Mouse (Mus musculus) kidney, postnatal 25 days (tissue): ENCODE results near the gene Spty2d1.
"Not testable (repeated sequence)": the region's sequence is repeated elsewhere in the genome, so short reads cannot be mapped to it uniquely, and the experiment has no call there.

Experiments used
- DNase-seq, 2 experiments: peaks; one replicate each; pipeline ENCODE4 v3.0.0; 2021; ENCODE audit warnings: mixed read lengths in 2 of 2

The Spty2d1 gene

DNA sequence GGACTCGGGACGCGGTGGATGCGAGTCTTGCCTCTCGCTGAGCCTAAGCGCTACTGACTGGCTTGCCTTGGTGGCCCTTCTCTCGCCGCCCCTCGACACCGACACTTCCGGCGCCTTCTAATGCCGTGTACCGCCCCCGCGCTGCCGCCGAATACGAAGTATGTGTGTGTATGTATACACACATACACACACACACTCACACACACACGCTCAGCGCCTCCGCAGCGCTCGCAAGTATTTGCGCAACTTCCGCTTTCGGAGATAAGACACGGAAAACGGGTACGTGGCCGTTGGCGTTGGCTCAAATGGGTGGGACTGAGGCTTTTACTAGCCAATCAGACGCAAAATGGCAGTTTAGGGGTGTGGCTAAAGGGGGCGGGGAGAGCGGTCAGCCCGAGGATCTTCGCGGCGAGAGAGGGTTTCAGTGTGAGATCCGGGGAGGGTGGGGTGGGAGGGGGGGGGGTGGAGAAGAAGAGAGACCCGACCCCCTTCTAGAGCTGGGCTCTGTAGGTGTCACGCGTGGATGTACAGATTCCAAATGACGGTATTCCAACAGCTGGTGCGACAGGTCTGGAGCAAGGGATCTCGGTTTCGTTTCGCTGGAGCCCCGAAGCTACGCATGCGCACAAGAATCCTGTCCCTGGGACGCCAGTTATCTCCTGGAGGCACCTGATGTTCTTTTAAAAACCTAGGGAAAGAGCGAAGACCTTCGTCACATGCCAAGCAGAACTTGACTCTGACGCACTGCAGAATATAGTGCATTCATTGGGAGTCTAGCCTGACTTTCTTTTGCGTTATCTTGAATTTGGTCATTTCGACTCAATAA, at the start of gene Spty2d1:
Gene Spty2d1, minus strand, starts transcription at position 244 of the 826 bp plus-strand sequence.
- peak; percentile 98 to 100 for DNase-seq

DNA sequence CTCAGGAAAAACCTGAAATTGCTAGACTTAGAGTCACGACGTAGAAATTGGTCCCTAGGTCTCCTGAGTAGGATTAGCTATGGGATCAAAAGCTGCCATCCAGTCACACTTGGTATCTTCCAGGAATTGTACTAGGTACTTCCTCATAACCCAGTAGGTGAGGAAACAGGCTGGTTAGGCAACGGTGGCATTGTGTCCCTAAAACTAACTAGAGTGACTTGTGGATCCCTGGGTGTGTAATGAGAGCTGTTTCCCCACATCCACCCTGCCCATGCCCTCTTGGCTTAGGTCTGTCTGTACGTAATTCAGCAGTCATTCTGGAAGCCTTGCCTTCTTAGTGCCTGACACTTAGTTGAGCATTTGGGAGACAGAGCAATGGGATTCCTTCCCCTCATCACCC, 48.1 kb upstream of the Spty2d1 start:
- DNase-seq = no peak

DNA sequence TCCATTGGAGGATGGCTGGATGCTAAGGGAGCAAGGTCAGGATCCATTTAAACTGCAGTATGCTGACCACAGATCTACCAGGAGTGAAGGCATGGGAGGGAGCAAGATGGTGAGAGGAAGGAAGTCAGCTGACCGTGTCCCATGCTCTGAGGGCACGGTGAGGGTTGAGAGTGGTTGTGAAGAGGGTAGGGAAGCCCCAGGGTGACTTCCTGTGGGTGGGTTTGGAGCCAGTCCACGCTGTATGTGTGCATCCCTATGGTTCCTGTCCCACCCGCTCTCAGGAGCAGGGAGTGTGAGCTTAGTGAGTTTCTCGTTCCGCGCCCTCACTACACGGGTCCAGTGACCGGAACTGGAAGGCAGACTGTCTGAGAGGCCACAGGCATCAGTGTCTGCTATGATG, 47.5 kb upstream of the Spty2d1 start:
- DNase-seq = peak; percentile 13 to 53

DNA sequence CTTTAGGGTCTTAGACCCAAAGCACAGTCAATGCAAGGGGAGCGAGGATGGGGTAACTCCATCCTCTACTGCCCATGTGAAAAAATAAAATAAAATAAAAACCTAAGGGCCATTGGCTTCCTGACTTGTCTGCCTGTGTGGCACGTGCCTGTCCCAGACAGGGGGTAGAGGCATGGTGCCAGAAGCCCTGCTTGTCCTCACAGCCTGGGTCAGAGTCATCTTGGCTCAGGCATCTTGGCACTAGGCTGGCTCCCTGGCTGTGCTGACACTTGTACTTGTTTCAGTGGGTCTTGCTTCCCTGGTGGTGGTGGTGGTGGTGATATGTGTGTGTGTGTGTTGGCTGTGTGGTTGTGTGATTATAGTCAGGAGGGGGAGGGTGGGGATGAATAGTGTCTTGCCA, 46.5 kb upstream of the Spty2d1 start:
- DNase-seq = peak; percentile 89 to 95

DNA sequence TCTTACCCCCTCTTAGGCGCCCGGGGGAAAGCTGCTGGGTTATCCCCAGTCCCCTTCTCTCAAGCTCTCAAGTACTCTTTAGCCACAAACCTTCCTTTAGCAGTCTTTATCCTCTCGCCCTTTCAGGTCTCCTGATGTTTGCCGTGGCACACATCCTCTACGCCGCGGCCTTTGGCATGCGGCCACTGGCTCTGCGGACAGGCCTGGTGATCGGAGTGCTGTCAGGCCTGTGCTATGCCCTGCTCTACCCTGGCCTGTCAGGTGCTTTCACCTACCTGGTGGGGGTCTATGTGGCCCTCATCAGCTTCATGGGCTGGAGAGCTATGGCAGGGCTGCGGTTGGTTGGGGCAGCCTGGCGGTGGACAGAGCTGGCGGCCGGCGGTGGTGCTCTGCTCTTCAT, 45.1 kb upstream of the Spty2d1 start:
- peak; percentile 44 to 69 for DNase-seq

DNA sequence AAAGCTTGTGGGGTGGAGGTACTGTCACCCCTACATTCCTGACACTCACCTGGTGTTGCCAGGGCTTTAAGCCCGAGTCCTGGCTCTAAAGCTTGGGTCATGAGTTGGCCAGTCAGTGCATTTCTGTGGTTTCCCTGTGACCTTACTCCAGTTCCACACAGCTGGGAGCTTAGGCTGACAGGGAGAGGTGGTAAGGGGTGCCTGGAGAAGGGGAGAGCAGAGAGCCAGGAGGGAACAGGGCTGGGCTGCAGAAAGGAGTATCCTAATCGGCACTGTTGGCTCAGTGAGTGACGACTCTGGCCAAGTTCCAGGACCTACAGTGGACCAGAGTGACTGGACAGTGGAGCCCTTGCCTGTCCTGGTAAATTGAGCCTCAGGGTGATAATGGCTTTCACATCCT, 44.1 kb upstream of the Spty2d1 start:
- peak; percentile 77 to 83 for DNase-seq

DNA sequence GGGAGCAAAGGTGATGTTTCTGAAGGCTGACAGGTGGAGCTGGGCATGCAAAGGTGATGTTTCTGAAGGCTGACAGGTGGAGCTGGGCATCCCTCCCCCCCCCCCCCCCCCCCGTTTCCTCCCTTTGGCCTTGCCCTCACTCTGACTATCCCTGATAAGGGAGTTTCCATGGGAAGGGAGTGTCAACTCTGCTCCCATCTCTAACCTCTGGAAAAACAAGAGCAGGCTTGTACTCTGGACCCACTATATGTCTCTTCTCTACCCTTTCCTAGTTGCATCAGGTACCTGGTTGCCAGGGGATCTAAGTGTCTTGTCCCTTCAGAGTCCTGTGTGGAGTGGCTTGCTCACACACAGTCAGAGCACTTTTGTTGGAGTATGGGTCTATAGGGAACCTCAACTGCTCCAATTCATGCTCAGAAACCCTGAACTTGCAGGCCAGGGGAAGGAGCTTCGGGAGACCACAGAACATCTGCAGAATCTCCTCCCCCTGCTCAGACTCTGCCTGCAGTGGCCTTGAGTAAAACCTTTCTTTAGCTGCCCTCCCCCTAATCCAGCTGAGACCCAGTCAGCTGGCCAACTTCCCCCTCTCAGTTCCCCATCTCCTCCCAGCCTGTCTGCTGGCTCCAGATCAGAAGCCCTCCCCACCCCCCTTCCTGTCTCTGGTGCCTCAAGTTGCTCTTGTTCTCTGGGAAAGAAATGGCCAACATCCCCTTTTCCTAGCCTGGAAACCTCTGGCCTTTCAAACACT, 43.4 kb upstream of the Spty2d1 start:
- DNase-seq = peak; percentile 69 to 84

DNA sequence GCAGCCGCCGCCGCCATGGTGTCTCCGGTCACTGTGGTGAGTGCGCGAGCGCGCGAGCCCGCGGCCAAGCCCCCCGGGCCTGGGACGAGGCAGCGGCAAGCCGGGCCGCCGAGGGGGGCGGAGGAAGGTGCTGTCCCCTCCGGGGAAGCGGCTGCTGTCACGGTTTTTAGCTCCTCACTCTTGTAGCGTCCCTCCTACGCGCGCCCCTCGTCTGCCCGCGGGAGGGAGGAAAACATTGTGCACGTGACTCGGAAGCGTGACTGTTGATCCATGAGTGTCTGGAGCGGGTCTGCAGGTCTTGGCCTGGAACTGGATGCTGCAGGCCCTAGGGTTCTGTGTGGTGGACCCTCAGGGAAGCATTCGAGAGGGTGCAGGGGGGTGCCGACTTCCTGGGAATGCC, 42.6 kb upstream of the Spty2d1 start:
- DNase-seq = peak; percentile 72 to 81

DNA sequence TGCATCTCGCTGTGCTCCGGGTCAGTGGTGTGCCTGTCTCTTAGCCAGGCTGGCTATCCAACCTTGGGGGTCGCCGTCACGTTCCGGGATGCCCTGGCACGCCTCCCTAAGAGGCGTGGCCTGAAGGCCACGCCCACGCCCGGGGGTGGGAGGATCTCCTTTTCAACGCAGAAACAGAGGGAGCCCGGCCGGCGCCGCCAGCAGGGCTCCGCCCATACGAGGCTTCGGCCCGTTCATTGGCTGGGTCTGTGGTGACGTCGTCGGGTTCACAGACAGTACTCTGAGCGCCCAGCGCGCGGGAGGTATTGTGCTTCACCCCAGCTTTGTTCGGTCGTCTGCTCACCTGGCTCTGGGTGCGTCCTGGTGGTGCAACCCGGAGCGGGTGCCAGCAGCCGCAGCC, 42.2 kb upstream of the Spty2d1 start, which contains the start of gene Tmem86a:
Gene Tmem86a, plus strand, starts transcription at position 236 of the 400 bp plus-strand sequence.
- DNase-seq = peak; percentile 96 to 97

DNA sequence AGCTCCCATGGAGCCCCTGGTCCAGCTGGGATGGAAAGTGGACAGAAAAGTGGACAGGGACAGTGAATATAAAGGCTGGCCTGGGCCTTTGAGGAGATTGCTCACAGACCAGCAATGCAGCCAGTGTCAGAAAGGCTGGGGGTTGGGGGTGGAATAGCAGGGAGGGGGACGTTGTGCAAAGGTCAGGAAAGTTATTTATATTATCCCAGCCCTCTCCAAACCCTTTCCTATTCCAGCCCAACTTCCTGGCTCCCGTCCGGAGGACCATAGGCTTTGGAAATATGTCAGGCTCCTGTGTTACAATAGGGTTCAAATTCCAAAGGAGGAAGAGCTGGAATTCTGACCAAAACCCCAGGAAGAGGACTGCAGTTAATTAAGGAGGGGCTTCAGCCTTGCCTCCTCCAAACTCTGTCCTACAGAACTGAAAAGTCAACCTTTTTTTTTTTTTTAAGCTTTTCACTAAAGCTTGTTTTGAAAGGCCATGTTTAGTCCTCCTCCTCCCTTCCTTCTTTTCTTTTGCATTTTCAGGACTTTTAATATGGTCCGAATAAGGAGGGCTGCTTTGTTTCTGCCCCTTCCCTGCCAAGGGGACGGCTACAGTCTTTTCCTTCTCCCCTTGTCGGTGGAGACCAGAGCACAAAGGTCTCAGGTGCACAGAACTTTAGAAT, 34.7 kb upstream of the Spty2d1 start:
- peak; percentile 31 to 47 for DNase-seq

DNA sequence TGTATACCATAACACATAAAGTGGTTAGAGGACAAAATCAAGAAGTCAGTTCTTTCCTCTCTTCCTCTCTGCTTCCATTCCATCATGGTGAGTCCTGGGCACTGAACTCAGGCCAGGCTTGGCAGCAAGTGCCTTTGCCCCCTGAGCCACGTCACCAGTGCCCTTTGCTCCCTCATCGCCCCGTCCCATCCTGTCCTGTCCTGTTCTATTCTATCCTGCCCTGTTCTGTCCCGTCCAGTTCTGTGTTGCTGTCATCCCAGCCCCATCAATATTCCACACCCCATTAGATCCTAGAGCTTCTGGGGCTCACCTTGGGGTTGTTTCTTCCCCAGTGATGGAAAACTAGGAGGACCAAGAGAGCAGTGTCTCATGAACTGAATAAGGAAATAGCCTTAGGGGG, 33.9 kb upstream of the Spty2d1 start:
- DNase-seq = peak; percentile 38 to 74

DNA sequence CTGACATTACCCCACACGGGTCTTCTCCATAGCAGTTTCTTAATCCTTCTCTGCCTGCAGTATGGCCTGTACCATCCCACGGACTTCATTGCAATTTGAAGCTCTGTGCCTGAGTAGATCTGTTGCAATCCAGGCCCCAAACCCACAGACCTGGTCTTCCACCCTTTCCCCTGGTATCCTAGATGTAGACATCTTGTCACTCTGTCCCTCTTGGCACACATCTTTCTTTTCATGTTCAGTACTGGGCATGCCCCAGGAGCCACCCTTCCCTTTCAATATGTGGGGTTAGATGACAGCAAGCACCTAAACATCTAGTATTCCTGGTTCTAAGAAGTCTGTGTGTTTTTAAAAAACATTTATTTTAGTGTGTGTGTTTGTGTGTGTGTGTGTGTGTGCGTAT, 33.5 kb upstream of the Spty2d1 start:
- no peak for DNase-seq

DNA sequence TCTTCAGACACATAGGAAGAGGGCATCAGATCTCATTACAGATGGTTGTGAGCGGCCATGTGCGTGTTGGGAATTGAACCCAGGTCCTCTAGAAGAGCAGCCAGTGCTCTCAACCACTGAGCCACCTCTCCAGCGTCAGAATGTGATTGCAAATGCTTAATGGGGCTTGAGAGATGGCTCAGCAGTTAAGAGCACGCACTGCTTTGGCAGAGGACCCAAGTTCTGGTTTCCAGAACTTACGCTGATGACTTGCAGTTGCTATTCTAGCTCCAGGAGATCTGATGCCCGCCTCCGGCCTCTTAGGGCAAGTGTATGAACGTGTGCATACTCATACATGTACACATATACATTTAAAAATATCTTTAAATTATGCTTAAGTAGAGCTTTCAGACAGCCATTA, 27.2 kb upstream of the Spty2d1 start:
- no peak for DNase-seq

DNA sequence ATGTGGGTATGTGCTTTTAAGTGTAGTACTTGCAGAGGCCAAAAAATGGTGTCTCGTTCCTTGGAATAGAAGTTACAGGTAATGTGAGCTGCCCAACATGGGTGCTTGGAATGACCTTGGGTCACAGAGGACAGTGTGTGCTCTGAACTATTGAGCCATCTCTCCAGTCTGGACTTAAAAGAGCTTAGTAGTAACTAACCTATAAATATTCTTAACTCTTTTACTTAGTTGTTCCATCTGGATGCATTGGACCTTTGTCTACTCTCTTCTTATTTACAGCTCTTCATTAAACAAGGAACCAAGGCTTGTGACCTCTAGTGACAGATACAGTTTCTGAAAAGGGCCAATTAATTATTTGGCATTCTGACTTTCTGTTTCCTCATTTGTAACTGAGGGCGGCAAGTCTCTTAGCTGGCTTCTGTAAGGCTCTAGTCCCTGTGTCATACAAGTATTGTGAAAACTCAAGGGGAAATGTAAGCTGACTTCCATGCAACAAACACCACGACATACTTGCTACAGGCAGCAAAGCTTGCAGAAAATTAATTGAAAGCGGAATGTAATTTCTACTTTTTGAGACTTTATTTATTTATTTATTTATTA, 26.7 kb upstream of the Spty2d1 start:
- no peak for DNase-seq

DNA sequence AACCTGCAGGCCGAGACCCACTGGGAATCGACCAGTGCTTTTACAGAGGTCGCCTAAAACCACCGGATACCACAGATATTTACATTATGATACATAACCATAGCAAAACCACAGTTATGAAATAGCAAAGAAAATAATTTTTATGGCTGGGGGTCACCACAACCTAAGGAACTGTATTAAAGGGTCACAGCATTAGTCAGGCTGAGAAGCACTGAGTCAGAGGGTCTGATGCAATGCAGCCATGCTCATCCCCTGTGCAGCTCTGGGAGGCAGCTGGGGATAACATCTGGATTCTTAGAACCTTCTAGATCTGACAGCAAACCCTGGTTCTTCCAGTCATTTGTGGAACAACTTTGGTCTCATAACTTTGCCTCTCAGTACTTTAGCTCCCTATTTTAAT, 23.2 kb upstream of the Spty2d1 start:
- no peak for DNase-seq

DNA sequence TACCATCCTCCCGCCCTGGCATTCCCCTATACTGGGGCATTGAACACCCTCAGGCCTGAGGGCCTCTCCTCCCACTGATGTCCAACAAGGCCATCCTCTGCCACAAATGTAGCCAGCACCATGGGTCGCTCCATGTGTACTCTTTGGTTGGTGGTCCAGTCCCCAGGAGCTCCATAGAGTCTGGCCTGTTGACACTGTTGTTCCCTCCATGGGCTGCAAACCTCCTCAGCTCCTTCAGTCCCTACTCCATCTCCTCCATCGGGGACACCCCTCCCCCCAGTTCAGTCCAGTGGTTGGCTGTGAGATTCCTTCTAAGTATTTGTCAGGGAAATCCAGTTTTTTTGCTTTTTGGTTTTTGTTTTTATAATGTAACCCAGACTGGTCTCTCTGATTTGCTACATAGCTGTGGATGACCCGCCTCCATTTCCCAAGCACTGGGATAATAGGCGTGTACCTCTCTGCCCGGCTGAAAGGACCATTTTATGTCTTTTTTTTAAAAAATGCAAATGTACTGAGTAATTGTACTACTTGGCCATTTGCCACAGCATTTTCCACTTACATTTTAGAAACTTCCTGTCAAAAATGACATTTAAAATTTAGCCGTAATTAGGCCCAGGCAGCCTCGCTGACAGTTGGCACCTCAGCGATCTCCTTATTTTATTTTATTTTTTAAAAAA, 22.4 kb upstream of the Spty2d1 start:
- no peak for DNase-seq

DNA sequence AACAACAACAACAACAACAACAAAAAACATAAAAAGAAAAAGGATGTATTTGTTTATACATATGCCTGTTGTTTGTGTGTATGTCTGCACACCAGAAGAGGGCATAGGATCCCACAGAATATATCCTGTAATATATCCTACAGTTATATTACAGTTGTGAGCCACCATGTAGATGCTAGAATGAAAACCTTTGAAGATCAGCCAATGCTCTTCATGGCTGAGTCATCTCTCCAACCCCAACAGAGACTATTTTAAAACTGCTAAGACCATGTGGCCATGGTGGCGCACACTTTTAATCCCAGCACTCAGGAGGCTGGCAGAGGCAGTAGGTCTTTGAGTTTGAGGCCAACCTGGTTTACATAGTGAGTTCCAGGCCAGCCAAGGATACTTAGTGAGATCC, 19.3 kb upstream of the Spty2d1 start:
- no peak for DNase-seq

DNA sequence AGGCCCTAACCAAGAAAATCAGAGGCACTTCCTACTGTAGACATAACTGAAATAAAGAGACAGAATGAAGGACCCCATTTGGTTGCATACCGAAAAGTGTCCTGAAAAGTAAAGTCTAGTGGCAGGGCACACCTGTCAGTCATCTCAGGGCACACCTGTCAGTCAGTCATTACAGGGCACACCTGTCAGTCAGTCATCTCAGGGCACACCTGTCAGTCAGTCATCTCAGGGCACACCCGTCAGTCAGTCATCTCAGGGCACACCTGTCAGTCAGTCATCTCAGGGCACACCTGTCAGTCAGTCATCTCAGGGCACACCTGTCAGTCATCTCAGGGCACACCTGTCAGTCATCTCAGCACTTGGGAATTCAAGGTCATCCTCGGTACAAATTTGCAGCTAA, 18.7 kb upstream of the Spty2d1 start:
- DNase-seq = not testable (repeated sequence)

DNA sequence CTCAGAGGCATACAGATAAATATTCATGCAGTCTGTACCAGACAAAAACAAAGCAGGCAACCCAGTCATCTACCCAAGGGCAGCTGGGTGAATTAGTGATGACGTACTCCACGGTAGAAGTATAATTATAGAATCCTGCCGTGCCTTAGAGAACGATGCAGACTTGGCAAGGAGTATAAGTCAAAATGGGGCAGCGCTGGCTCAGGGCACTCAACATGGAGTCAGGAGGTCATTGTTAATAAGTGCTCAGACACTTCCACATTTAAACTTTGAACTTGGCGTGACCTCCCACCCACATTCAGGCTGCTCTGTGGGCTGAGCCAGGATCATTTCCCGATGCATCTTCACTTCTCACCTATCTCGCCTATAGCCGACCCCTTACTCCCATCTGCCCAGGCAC, 17.2 kb upstream of the Spty2d1 start:
- peak in 1 of 2 experiments; percentile 35 for DNase-seq

DNA sequence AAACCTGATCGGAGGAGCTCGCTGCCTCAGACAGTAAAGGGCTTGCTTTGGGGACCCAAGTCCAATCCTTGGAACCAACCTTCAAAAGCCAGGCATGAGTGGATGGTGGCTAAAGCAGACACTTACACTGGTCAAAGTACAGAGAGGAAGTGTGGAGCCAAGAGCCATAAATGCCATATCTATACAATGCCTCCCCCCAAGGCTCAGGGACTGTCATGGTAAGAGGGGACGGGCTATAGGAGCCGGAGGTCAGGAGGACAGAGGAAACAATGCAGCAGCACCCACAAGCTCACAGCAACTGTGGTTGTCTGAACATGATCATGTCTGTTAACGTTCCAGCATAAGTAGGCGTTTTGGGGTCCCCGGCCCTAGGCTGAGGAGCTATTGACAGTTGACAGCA, 16.2 kb upstream of the Spty2d1 start:
- DNase-seq = no peak

DNA sequence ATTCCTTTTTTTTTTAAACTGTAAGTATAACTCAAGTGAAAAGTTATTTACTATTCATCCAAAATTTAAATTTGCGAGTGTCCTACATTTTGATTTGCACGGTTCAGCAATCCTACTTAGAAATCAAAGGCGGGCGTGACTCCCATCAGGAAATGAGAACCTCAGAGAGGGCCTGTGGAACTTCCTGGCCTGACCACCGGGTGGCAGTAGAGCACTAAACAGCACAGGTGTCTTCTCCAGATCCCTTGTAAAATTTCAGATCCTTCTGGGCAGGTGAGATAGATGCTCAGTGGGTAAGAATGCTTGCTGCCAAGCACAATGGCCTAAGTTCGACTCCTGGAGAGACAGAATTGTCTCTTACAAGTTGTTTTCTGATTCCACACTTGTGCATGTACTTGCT, 15.3 kb upstream of the Spty2d1 start:
- DNase-seq = peak; percentile 82 to 92

DNA sequence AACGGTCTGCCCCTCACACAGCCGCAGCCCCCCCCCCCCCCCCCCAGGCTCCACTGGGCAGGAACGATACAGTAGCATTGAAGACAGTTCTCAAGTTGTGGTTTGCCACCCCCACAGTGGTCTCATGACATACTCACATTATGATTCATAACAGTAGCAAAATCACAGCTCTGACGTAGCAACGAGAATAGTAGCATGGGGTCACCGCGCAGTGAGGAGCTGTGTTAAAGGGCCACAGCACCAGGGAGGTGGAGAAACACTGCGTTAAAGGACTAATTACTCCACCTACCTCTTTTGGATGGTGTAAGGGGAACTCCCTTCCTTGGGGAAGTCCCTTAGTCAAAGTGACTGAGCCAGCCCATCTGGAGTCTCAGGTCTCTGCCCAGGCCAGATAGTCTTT, 14.3 kb upstream of the Spty2d1 start:
- no peak for DNase-seq

DNA sequence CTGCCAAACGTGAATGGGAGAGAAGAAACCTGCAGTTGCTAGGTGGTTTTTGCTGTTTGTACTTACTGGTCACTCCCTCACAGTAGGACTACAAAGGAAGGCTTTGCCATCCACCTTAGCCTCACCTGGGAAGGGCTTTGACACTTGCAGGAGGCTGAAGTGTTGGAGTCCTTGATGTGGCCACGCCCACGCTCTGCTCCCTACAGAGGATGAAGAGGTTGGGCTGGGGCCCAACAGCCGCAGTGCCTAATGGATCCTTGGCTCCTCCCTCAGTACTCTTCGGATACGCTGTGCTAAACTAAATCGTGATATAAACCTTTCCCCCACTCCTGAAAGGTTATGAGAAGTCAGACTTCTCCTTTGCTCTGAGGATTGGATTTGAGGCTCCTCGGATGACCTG, 12.7 kb upstream of the Spty2d1 start:
- DNase-seq = no peak
